Mouse (Mus musculus) thymus, postnatal 14 days (tissue): ENCODE data around the gene Cdcp1.

ENCODE experiments used
- DNase-seq: peaks from one replicate; pipeline ENCODE4 v3.0.0; 2021

Cdcp1 gene

DNA sequence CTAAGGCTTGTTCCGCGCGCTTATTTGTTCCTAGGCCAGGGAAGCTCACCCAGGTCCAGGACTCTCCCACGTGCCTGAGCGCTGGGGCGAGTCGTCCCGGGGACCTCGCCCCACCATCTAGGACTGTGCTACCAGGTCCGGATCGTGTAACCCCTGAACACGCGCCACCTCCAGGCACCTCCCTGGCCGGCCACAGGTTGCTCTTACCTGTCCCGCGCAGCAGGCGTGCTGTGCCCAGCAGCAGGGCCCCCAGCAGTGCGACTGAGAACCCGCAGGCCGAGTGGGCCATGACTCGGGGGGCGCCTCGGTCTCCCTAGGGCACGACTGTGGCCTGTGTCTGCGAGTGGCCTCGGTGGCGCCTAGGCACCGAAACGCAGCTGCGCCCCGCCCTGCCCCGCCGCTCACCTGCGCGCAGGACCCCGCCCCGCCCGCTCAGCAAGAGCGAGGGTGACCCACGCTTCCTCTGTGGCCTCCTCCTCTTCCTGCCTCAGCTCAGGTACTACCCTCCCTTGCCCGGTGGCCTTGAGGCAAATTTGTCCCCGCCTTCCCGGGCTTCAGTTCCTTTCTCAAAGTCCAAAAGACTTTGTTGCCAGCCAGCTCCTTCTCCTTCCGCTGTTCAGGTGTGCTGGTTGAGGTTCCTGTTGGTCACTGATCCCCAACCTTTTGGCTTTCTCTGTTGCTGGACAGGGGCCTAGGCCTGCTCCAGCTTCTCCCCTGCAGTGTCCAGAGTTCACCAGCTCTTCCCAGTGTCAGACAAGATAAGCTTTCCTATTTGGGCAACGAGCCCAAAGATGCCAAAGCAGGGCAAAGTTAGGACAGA is at the start of gene Cdcp1:
Gene Cdcp1 (minus strand): TSS at position 418 of the 820 bp plus-strand sequence.
- DNase-seq: peak; percentile 6

DNA sequence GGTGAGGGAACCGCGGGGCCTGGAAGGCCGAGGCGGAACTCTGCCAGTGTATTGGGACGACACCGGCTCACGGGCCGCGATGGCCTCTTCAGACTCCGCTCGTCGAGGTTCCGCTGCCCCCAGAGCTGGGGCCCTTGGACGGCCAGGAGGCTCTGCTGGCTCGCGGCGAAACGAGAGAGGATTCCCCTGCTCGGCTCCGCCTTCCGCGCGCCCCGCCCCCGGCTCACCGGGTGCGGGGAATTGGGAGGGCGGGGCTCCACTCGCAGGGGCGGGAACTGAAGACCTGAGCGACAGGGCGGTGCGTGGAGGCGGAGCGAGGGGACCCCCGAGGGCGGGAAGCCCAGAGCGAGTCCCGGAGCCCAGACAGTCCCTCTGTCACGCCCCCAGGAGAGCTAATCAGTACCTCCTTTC is 44.8 kb upstream of the Cdcp1 start, which contains the start of gene Tmem158:
Gene Tmem158 (minus strand): TSS at position 154 of the 411 bp plus-strand sequence.
- DNase-seq: peak; percentile 93

DNA sequence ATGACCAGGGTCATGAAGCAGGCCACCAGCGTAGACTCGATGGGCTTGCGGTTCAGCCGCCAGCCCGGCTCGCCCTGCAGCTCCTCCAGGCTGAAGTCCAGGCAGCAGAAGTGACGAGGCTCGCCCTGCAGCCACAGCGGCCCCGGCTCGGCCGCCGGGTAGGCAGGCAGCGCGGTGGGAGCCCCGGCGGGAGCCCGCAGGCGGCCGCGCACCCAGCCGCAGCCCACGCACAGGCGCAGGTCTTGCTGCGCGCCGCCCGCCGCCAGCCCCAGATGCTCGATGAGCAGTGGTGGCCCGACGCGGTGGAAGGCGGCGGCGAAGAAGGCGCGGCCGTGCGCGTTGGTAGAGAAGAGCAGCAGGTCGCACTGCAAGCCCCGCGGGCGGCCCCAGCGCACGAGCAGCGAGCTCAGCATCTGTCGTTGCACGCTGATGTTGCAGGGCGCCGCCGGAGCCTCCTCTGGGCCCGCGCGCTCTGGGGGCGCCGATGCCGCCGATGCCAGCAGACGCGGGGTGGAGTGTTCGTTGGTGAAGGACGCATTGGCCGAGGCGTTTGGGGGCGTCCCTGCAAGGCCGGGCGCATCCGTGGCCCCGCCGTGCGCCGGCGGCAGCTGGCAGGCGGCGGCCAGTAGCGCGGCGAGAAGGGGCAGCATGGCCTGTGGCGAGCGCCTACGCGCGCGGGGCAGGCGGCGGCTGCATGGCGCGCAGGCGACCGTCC is 44.2 kb upstream of the Cdcp1 start:
- DNase-seq: peak; percentile 63

DNA sequence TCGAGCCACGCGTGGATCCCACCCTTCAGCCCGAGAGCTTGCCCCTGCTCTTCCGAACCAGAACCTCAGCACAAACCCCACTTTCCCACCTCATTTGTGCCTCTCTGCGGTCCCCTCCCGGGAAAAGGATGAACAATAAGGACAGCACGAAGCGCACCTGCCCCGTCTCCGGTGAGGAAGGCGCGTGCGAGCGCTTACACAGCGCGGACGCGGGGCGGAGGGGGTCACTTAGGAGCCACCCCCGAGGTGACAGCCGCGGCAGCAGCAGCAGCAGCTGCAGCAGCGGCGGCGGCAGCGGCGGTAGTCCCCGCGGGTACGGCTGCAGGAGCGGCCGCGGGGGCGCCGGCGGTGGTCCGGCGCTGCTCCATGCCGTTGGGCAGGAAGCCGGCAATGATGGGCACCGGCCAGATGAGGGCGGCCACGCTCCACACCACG is 43.6 kb upstream of the Cdcp1 start:
- DNase-seq: peak; percentile 63

DNA sequence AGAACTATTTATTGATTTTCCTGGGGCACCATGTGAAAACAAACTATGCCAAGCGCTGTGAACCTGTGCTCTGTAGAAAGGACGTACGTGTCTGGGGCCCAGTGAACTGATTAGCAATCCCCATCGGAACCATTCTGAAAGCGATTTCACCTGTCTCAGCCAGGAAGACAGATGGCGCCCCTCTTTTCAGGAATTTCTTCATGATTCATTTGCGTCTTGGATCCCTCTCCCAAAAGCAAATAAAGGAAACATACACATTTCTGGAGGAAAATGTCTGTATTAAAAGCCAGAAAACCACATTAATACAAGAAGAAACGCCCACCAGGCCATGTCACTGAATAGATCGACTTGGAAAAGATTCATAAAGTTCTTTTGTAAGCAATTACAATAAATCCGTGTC is 43.0 kb upstream of the Cdcp1 start:
- DNase-seq: no peak

DNA sequence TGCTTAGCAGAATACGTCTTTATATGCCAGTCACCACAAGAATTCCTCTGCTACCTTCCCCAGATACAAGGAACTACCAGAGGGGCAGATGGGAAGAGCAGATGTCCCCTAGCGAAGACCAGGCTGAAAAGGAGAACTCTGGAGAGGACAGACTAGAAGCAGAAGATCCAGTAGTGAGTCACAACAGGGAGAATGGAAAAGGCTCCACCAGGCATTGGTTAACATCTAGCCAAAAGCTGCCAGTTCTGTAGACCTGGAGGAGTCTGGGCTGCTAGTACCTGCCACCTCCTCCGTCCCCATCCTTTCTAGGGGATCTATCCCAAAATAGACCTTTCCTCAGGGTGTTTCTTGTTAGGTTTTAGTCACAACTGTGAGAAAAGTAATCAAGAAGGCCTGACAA is 39.9 kb upstream of the Cdcp1 start:
- no peak for DNase-seq

DNA sequence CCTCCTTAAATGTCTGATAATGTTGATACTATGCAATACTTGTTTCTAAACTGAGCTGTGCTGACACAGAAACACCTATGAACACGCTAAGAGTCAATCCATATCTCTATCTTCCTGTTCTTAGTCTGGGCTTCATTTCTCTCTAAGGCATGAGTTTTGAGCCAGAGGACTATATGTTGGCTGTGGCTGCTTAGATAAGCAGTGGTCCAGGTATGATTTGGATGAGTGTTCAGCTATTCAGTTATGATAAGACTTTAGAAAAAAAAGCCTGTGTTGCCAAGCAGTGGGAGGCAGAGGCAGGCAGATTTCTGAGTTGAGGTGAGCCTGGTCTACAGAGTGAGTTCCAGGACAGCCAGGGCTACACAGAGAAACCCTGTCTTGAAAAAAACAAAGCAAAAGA is 32.2 kb upstream of the Cdcp1 start:
- DNase-seq: no peak

DNA sequence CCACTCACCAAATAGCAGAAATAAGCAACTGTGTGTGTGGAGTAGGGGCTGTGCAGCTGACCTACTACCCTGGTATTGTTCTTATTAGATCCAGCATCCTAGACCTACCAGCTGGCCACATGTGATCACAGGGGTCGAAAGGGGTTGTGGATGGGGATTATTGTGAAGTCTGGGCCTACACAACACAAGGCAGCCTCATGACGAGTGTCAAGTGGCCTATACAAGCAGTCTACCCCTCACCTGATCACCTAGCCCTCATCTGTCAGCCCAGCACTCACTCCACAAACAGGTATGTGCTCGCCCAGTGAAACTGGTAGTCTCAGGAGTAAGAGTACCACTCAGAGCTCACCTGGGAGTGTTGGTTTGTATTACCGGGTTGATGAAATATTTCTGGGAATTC is 29.3 kb upstream of the Cdcp1 start:
- DNase-seq: no peak

DNA sequence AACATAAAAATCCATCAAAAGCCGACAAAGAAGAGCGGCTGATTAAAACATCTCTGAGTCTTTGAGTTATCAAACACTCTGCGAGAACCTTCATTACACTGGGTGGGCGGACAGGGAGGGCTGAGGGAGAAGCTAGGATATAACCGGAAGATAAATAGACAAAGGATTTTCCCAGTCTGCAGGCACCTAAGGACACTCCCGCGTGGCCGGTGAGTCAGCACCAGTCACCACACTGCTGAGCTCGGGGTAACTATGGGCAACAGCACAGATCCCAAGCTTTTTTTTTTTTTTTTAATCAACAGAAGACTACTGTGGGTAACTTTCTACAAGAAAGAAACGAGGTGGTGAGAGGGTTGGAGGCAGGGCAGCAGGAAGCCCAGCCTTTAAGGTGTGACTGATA is 28.1 kb upstream of the Cdcp1 start:
- DNase-seq: no peak

DNA sequence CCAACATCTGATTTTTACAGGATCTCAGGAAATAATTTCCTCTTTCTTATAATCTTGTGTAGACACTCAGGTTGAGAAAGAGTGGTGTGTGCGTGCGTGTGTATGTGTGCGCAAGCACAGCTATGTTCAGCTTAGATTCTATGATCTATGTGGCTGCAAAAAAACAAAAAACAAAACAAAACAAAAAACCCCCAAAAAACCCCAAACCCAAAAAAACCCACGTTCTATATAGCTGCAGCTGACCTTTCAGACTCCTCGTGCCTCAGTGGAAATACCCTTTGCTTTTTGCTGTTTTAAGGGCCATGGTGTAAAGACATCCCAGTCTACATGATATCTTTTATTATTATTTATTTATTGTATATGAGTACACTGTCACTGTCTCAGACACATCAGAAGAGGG is 25.4 kb upstream of the Cdcp1 start:
- no peak for DNase-seq

DNA sequence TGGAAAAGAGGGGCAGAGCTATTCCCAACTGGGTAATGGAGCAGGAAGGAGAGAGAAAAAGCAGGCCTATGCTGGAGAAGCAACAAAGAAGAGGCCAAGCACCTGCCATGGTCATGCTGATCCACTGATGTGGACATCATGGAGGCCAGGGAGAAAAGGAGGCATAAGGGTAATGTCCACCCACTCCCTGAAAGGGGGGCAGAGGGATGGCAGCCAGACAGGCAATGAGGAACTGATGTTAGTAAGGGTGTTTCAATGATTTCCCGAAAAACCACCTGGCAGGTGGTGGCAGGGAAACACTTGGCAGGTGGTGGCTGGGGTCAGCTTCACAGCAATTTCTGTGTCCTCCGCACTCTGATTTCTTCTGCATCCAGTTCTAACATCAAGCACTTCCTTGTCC is 24.9 kb upstream of the Cdcp1 start:
- DNase-seq: no peak

DNA sequence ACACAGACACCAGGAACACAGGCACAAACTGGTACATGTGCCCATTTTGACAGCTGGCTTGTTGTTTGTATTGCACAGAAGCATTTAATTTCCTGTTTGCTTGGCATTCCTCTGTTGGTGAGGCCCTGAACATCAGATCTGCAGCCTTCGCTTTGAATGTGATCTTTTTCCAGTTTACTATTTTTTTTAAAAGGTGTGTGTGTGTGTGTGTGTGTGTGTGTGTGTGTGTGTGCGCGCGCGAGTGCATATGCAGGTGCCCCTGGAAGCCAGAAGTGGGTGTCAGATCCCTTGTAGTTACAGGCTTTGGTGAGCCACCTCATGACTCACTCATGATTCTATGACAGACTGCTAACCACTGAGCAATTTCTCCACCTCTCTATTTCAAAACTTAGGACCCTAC is 24.4 kb upstream of the Cdcp1 start:
- DNase-seq: no peak

DNA sequence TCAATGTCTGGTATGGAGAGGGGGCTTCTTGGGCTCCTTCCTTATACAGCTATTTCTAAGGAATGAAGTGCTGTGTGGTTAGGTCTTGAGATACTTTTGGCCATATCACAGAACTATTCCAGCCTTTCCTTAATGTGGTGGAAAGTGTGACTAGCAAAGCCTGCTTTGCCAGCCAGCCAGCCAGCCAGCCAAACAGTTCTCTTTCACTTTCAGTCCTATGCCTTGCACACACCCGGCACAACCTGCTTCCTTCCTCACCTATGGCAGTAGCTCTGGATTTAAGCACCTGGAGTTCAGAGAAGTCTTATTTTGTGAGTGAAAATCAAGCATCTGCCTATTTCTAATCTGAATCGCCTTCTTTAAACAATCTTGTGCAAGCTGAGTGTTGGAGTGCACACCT is 23.8 kb upstream of the Cdcp1 start:
- no peak for DNase-seq

DNA sequence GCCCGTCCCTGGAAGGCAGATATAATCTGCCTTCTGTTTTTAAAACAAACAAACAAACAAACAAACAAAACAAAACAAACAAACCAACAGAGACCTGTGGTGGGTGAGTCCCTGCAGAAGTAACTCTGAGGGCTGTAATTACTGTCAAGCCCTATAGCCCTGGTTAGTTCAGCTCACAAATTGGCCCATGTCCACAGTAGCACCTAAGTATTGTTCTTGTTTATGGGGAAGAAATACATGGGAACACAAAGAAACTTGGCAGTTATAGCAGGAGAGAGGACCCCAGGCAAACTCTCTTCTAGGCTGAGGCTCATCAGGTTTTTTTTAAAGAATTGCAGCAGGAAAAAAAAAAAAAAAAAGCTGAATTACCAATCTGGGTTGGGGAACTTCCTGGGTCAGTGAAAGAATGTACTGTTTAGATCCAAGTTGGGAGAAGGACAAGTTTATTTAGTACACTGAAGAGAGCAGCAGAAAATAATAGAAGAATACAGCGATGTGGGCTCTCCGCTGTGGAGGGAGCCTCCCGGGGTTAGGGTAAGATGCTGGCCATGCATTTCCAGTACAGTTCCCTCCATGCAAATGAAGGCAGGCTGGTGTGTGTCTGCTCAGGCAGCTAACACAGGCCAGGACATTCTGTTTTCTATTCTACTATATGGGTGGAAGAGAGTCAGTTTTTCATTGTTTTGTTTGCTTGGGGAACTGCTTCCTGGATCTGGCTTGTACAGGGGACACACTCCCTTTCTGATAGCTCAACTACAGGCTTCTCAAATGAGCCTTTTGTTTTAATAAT is 22.6 kb upstream of the Cdcp1 start:
- no peak for DNase-seq

DNA sequence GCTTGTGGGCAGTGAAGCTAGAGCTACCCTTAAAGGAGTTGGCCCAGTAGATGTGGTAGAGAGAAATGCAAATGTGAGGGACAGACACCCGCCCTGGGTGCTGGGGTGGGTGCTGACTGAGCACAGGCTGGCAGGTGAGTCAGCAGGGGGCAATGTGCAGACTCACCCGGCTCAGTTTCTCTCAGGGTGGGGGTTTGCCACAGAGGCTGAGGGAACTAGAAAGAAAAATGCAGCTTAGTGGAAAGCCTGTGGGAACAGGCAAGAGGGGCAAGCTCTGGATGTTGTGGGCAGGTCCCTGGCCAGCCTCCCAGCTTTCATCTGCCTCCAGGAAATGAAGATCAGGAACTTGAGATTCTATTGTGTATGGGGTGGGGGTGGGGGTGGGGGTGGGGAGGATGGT is 21.9 kb upstream of the Cdcp1 start:
- DNase-seq: no peak

DNA sequence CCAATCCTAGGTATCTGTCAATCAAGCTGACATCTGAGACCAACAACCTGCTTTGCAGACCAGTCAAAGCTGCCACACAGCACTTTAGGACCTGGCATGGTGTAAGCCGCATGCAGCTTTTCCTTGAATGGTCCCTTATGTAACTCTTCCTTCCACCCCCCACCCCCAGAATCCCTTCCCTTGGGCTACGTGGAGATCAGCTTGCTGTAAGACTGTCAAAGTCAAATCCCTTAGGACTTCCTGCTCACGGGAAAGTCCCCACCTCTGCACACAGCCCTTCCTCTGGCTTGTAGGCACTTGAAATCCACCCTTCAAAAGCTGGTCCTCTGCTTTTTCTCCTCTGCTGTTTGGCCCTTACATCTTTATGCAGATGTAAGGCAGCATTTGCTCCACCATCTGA is 19.8 kb upstream of the Cdcp1 start:
- DNase-seq: no peak

DNA sequence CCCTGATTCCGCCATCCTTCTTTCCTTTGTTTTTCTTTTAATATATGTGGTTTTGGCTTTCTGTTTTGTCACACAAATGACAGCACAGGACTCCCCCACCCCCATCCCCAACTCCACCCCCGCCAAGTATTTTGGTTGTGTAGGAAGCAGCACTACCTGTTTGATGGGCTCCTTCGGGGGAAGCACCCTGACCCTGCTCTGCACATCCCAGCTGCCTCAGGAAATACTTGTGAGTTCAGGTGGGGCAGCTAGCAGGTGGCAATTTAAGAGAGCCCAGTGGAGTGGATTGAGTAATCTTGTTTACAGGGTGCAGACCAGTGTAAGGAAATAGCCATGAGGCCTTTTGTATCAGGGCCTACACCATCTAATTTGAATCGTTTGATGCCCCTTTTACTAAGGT is 14.0 kb upstream of the Cdcp1 start:
- DNase-seq: no peak

DNA sequence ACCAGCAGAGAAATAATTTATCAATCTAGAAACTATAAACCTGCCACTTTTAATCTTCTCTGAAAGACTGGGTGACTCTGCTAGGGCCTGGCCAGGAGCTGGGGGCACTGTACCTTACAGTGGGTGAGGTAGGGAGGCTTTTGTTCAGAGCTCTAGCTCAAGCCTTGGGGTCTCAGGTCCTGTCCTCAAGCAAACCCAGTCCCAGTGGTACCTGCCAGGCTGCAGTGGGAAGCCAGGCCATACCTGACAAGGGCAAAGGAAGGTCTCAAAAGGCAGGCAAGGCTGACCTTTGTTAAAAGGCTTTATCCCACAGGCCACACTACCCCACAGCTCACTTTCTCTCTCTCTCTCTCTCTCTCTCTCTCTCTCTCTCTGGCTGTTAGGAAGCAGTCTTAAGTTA is 12.8 kb upstream of the Cdcp1 start:
- no peak for DNase-seq

DNA sequence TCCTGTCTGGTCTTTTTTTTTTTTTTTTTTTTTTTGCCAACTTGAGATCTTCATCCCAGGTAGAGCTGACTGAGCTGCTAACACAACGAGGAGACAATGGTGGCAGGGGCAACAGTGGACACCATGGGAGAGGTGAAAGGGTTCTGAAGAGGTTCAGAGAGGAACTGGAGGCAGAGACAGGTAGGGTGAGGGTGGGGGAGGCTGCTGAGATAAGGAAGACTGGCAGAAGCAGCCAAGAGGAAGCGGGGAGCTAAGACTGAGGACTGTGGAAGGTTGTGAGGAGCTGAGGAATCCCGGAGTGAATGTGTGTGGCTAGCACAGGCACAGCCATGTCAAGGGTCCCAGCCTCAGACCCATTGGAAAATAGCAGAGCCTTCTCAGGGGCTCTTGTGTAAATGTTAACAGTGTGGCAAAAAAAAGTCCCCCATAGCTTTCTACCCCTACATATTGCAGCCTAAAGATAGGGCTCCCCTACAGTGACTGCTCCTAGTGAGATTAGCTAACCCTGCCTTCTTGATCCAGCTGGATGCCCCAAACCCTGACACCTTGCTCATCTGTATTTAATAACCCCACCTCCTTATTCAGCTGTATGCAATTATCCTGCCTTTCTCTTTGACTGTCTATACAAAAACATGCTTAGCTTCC is 11.4 kb upstream of the Cdcp1 start:
- DNase-seq: no peak

DNA sequence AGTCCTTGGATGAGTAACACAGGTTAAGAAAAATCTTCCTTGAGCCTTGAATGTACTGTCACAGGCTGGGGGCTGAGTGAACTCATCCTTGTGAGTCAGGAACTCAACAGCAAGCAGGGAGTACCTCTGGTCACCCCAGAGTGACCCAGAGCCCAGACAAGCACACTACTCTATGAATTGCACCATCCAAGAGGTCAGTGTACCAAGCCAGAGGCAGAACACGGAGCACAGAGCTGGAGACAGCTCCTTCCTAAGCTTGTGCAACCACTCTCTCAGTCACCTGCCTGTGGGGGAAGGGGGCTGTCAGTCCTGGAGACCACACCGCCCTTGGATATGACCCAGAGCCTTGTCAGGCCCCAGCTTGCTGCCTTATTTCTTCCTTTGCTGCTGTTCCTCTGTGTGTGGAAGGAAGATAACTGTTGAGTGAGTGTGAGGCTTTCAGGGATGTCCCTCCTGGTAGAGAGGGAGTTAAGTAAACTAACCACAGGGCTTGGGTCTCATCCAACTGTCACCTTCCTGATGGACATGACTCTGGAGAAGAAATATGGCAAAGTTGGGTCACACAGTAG is 9.1 kb upstream of the Cdcp1 start:
- DNase-seq: no peak

DNA sequence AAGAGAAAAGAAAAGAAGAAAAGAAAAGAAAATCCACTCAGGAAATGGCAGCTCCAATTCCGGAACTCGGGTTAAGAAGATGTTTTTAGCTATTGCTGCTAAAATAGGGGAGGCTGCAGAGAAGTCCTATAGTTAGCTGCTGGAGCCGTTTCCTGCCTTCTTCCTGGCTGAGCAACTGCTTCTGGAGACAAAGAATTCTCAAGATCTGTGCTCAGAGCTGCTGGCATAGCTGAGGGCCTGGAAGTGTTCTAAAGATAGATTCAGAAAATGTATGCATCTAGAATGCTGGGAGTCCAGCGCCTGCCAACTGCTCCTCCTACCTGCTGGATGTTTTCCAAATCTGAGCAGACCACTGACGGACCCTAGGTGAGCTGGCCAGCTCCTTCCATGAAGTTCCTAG is 4.0 kb upstream of the Cdcp1 start:
- no peak for DNase-seq

DNA sequence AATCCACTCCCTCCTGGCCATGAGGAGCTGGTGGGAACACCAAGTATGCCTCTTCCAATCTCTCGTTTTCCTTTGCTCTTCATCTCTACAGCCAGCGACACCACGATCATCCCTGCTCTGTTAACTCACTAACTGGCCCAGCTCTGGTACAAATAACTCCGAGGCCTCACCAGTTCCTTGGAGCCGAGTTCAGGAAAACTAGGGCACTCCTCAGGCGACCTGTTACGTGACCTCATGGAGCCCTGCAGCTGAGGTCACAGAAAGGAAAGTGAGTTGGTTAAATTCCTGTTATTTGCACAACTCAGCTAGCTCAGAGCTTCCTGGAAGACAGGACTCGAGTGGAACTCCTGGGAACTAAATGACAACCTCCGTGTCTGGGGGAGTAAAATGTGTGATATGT is 2.5 kb downstream of the Cdcp1 start:
- no peak for DNase-seq

DNA sequence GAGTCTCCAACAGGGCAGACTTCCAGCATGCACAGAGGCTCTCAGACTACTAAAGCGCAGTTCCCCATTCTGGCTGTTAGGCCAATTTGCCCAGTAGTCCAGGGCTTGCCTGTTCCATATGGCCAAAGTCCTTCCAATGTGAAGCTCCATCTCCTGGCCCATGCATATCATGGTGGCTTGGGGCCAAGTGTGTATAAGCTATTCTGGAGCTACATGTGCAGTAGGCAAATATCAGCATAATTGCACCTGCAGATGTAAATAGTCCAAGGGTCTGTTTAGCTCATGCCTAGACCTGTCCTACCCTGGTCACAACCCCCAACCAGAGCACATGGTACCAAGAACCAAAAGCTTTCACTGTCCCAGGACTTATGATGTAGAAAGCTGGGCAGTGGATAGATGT is 7.9 kb downstream of the Cdcp1 start:
- no peak for DNase-seq
